Mouse (Mus musculus) right cerebral cortex, adult 18-20 months (tissue): ENCODE measurements around the gene Tbc1d5.

ENCODE experiments used
- DNase-seq: peaks from one replicate; pipeline ENCODE4 v3.0.0; 2022; ENCODE audit warnings: mixed read lengths

The Tbc1d5 gene

DNA sequence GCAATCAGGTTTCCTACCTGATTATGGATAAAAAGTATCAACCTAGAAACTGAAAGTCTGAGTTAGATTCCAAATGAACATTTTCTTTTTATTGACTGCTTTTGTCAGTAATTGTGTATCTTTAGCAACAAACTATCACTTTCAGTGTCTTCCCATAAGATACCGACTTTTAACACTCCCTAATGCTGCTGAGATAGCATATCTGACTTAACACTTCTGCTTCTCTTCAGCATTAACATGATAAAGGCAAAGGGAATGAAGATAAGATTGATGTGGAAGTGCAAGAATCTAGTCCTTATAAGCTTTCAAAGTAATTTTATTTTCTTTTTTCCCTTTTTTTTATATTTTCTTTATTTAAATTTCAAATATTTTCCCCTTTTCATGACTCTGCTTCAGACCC lies 138.3 kb downstream of the Tbc1d5 start:
- no peak for DNase-seq

DNA sequence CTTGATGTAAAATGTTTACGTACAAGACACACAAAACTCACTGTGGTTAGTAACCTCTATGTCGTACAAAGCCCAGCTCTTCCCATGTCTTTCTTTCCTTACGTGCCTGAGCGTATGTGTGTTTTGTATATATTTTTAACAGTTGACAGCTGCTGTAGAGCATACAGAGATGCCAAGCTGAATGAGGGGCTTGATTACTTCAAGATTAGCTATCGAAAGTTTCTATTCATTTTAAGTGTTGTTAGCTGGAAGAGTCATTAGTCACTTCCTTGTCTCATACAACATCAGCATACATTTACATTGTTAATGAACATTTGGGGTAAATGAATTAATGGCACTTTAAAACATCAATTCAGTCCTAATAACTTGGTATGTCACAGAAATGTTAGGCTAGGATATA lies 155.9 kb downstream of the Tbc1d5 start:
- DNase-seq = no peak

DNA sequence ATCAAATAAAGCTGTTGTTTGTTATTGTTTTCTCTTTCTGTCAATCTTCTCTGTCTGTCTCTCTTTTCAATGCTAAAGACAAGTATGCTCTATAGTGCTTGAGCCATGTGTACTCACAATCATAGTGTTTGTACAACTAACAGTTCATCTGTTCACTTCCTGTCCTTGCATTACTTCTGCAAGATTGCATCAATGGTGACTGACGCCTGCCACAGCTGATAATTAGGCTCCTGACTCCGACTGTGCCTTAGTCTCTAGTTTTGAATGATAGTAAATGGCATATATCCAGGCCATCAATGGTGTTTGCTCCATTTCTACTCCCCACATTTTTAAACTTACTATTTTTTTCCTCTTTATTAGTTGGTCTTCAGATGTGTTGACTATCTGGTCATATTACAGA lies 162.8 kb downstream of the Tbc1d5 start:
- DNase-seq = no peak

DNA sequence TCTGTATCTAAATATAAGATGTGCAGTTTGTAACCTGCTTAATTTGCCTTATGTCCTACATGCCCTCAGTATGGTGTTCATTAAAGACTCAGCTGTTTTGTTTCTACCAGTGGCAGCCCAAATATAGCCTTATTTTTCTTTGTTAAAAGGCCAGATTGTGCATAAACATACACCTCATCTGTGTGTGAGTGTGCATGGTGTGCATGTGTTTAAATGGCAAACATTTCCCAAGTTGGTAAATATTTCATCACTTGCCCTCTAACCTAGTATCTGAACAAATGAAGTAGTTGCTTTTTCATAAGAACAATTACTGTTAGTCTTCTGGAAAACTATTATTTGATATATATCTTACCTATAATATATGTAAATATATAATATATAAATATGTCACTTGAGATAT lies 165.2 kb downstream of the Tbc1d5 start:
- DNase-seq = no peak

DNA sequence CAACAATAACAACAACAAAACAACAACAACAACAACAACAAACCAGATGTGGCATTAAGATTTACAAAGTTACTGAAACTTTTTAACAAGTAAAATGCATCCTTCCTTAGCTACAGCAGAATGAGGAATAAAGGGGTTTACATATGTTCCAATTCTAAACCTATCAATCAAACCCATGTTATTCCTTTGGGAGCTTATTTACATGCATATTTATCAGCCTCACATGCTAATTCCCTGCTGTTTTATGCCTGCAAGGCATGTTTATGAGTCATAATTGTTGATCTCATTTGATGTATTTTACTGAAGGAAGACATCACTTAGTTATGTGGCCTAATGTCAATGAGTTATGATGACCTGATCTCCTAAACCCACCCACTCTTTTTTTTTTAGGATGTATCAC lies 176.0 kb downstream of the Tbc1d5 start:
- no peak for DNase-seq

DNA sequence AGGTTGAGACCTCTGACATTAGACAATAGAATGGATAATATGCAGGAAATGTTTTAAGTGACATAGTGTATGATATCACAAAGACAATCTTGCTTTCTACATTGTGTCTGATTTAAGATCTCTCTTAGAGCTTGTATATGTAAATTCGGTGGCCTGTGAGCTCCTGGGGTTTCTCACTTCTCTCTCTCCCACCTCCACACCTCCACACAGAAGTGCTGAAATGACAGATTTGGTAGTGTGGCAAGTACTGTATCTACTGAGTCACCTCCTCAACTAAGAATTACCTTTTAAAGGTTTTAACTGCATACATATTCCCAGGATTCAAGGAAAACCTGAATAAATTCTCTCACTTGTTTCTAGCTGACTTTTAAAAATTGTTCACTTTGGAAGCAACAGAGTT lies 180.9 kb downstream of the Tbc1d5 start:
- DNase-seq = no peak

DNA sequence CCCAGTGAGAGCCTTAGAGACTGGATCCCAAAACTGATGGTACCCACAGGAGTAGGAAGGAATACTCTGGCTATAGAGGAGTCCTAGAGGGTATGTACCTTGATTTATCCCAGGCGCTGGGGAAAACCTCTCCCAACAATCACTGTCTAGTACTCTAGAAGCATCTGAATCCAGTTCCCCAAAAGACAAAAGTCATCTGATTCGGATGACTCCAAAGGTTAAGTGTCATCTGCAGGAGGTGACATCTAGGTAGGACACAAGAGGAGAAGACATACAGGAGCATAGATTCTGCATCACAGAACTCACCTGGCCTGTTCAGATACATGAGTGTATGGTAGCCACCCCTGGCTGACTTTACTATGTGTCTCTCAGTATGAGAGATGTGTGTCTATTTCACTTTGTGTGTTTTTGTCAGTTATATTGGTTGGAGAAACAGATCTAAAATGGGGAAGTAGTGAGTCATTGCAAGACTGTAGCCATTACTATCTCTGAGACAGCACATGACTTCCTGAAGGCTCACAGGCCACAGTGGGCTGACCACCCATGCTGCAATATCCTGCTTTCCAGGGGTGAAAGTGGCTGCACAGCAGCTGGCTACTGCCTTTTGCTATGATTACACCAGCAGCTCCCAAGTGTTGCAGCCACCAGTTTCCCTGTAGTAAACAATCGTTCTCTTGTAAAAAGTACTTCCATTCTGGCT lies 185.7 kb downstream of the Tbc1d5 start:
- DNase-seq = no peak

DNA sequence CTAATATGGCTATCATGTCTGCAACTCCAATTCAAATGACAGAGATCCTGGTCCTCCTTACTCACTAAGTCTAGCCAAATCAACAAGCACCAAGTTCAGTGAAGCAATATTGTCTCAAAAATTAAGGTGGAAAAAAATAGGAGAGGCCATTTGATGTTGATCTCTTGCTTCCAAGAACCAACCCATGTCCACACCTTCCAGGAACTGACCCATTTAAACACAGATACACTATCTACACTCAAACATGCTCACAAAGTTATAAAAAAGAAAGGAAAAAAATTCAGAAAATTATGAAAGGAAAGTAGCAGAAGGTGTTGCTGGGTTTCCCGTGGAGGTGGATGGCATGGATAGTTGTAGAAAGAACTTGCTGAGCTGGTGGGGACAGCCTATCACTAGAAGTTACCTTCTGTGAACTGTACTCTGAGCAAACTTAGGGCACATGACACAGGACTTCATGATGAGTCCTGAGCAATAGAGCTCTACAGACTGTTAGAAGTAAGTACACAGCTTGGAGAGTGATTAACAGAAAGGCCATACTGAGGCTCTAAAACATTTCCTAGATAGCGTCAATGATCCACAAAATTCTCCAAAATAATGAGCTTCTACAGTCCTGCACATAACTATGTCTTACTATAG lies 188.3 kb downstream of the Tbc1d5 start:
- DNase-seq = no peak

DNA sequence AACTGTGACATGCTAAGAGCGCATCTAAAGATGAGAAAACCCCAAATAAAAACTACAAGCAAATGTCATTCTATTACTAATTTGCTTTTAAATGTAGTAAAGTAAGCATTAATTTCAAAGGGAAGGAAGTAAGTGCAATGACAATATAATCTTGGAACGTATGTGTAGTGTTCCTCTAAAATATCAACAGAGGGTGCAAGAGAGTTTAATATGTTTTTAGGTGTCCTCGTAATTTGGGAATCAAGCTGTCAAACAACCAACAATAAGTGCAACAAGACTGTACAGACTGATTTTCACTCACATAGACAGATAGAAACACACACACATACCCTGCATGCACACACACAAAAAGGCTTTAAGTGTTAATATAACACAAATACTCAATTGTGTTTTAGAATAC lies 191.2 kb downstream of the Tbc1d5 start:
- no peak for DNase-seq

DNA sequence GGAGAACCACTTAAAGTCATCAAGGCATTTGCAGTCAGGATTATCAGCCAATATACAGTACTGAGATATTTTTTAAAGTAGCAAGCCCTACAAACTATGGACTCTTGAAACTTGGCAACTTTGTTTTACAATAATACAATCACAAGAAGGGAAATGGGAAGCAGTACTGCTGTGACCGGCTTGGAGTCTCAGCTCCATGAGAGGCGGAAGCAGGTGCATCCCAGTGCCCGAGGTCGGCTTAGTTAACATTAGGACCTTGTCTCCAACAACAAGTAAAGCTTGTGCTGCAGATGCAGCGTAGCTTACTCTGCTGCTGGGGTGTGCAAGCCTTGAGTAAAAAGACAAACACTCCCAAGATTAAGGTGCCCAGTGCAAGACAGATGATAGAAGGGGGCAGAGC lies 197.2 kb downstream of the Tbc1d5 start:
- DNase-seq = no peak

DNA sequence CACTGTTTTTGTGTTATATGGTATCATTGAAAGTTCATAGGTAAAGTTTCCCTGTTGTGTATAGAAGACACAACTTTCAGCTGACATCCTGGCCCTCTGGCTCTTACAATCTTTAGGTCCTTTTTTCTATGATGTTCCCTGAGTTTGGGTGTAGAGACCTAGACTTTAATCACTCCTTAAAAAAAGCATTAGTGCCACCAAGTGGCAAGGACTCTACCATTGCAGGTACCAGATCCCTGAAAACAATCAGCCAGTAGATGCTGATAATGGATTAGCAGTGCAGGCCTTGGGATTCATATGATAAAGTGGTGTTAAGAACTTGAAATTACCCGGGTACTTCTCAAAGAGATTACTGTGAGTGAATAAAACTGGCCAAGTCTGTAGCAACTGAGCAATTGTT lies 207.0 kb downstream of the Tbc1d5 start:
- DNase-seq = peak; percentile 9

DNA sequence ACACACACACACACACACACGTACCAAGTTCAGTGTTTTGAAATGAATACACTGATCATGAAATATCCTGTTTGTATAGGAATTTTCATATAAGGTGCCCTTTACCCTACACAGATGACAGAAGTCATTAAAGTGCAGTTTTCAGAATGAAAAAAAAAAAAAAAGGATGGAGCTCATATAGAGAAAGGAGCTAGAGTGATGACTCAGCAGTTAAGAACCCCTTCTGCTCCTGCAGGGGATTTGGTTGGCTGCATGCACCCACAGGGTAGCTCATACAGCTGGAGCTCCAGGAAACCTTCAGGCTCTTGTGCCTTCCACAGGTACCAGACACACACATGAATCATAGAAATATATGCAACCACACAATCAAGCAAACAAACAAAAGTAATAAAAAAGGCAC lies 213.0 kb downstream of the Tbc1d5 start:
- no peak for DNase-seq

DNA sequence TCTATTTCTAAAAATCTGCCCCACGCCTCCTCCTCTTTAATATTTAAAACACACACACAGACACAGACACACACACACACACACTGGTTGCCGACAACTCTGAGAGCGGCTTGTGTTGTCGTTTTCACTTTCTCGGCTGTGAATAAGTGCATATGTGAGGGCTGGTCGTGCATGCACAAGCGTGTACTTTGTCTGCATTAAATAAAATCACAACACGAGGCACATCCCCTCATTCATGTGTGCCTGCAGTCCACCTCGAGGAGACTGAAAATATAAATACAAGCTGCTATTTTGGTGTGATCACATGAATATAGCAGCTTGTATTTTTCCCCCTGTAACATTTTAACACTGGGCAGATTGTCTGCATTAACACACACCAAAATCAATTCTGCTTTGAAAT lies 224.8 kb downstream of the Tbc1d5 start:
- DNase-seq = peak; percentile 3

DNA sequence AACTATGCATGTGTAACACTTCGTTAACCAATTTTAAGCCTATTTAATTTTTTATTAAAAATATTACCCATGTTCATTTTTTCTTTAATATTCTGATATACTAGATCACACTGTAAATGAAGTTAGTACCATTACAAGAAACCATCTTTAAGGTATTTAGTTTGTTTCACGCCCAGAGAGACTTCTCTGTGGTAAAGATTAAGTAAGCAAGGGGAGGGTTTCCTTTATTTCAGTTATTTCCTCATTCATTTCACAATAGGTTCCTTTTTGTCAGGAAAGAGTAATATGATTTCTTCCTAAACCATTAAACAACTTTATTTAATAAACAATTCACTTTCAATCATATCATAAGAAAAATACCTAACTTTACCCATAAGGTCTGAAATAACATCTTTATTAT lies 256.8 kb downstream of the Tbc1d5 start:
- DNase-seq = no peak

DNA sequence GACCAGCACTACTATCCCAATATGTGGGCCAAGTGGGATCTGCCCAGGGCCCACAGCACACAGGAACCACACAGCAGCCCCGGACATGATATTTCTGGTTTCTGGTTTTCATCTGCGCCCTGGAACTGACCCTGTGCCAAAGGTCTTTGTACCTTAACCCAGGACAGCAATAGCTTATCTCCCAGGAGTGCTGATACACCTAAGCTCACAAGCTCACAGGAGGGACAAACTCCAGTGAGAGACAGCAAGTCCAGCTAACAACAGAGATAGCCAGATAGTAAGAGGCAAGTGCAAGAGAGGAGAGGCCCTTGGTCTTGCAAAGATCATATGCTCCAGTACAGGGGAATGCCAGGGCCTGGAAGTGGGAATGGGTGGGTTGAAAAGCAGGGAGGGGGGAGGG lies 263.9 kb downstream of the Tbc1d5 start:
- no peak for DNase-seq

DNA sequence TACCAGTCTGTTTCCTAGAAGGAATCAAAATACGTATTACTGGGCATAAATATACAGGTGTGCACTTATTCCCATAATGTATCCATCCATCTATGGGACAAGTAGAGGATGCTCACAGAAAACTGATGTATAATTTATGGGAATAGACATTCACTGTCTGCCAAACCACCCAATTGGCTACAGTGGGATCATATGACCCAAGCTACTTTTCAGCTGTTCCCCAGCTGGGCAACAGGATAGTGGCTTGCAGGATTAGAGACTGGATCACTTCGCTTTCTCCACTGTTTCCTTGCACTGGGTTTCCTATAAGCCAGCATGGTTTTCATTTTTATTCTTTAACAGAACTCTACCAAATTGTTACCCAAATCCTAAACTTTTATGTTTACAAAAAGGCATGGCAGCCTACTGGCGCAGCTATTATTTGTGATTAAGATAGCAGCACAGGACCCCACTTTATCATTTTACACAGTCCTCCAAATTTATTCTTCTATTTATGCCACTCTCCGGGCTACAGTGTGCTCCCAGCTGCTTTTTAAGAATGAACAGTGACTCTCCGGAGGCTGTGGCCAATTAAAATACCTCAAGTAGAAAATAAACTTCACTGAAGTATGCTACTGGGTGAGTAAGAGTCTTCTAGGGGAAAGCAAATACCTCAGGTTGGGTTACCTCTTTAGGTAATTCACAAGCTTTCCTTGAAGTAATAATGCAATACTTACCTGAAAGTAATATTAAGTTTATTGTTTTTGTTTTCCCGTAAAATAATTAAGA lies 270.4 kb downstream of the Tbc1d5 start:
- DNase-seq = no peak

DNA sequence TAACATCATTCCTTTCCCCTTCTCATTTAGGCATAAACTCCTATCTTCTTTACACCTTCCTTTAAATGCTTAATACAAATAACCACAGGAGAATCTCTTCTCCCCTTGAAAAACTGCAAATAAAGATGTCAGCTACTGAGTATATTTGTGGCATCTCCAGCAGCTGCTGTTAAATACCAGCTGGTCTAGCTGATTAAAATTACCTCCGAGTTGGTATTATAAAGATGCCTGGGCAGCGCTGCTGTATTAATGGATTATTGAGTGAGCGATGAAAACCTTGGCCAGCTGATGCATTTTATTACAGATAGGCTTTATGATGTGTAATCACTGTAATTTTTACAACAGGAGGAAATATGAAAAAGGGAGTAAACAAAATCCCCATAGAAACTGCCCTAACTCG lies 271.0 kb downstream of the Tbc1d5 start:
- no peak for DNase-seq

DNA sequence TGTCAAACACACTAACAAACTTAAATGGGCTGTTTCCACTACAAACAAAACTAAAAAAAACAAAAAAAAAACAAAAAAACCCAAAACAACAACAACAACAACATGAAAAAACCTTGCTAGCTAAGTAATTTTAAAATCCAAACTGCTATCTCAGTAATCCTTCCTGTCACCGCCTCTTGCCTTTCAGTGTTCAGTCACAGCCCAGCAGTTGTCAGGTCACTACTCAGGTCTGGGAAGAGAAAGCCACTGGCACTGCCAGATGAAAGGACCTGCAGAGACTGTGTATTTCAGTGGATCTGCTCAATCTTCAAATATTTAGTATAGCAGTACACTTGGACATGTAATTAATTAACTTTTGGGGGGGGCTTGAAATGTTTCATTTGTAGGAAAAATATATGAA lies 272.5 kb downstream of the Tbc1d5 start:
- no peak for DNase-seq

DNA sequence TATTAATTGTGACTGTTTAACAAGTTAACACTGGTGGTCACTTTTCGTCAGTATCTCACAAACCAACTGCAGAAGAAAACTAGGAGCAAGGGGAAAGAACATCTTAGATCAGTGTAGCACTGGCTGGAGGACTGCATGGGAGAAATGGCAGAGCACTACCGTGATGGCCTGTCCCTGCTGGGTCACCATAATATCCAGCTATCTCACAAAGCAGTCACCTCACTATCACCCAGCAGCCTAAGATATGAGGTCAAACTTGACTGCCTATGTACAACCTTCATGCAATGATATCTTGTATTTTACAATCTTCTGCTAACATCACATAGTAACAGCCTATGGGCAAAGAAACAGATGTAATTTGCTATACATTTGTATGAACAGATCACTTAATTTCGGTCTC lies 274.7 kb downstream of the Tbc1d5 start:
- DNase-seq = no peak

DNA sequence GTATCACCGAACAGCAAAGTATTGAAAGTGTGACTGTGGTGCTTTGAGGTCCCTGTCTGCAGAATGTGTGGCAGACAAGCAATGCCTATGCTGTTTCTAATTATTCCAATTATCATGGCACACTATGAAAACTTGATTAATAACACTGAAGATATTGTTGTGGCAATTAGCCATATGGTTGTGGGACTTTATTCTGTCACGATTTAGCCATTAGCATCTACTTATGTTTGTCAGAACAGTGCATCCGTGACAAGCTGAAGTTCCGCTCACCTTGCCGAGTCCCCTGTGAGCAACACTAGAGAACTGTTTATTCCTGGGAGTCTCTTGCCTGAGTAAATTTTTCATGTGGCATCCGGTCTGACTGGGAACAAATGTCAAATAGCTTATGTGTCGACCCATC lies 281.3 kb downstream of the Tbc1d5 start:
- DNase-seq = no peak

DNA sequence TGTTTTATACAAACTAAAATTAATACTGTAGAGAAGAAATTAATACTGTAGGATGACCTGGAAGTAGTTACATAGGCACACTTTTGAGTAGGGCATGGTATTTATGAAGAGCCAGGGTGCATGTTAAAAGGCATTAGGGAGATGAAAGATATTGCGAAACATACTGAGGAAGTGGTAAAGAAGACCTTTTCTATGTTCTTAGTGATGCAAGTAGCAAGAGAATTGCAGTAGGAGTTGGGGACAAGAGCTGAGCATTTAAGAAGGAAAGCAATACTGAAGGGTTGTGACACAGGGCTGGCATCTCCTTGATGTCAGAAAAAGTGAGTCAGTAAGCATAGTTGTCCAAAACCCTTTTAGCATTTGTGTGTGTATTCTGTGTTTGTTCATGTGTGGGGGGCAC lies 289.7 kb downstream of the Tbc1d5 start:
- no peak for DNase-seq

DNA sequence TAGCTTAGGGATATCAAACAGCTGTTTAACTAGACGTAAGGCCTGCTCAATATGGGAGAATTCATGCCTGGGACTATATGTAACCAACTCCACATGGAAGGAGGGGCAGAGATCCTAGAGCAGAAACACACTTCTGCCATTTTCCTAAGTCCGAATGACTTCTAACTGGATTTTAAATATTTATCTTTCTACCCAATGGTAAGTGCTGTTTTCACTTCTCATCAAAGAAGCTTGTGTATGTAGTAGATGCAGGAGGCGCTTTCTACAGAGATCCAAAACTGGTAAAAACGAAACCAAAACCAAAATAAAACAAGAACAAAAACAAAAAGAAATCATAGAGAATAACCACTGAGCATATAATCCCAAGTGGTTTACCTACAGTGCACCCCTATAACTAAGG lies 299.2 kb downstream of the Tbc1d5 start:
- DNase-seq = no peak

DNA sequence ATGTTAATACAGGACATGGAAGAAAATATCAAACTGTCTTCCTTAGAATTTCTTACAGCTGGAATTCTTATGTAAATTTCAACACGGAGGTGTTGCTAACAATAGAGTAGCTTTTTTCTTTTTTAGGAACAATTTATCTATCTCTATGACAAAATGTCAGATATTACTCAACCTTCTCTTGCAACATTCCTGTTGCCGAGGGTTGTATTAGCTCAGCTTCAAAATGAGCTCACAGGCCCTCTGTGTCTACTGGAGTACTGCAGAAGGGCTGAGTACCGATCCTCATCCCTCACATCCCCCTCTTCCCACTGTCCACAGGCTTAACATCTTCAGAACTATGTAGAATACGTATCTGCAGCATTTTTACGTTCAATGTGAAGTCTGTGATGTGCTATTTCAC lies 302.7 kb downstream of the Tbc1d5 start:
- no peak for DNase-seq

DNA sequence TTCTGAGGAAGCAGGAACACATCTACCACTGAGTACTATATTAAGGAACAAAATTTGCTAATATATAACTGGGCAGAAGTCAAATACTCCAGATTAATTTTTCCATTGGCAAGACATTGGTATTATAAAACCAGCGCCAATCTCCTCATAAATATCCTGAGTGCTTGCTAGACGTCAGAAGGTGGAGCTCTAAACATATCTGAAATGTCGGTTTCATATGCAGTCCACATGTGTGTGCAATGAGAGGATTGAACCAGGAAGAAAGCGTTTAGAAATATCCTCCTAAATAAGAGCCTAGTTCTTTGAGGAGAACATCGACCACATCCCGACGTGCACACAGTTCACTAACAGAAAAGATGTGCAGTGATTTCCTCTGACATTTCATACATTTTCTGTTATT lies 305.1 kb downstream of the Tbc1d5 start:
- DNase-seq = peak; percentile 5
